Mouse (Mus musculus) MEL (cell line): ENCODE measurements around the gene Aco2. TPM values are rescaled to one million over a fixed set of nuclear protein-coding genes. Genes with fewer than 3 reads are reported as not detected.

Experiments used
- DNase-seq: peaks from one replicate; pipeline ENCODE4 v3.0.0; 2011; ENCODE audit warnings: low read depth, low spot score
- H3K27ac ChIP-seq: 2 replicates; pipeline ENCODE4 v1.5.1; 2012; ENCODE audit warnings: low read depth, mild to moderate bottlenecking, control low read depth, low read length, moderate library complexity; ENCODE audit not compliant: control insufficient read depth
- H3K27me3 ChIP-seq, 2 experiments: fragments of 150-350 bp in 1 of 2; sonication (generic) in 1 of 2; 2 replicates each; pipeline ENCODE4 v1.6.1; 2012; ENCODE audit warnings: low read length in 2 of 2, mild to moderate bottlenecking in 2 of 2, improper control_type of control experiment in 1 of 2, moderate library complexity in 1 of 2; ENCODE audit not compliant: insufficient read depth in 2 of 2, control insufficient read depth in 1 of 2
- H3K36me3 ChIP-seq, 2 experiments: 2 replicates each; pipeline ENCODE4 v1.6.1; 2012 to 2014; ENCODE audit warnings: low read length in 2 of 2, improper control_type of control experiment in 1 of 2, inconsistent platforms in 1 of 2, mild to moderate bottlenecking in 1 of 2; ENCODE audit not compliant: insufficient read depth in 2 of 2, control insufficient read depth in 1 of 2
- H3K4me1 ChIP-seq, 2 experiments: fragments of 150-350 bp in 1 of 2; sonication (generic) in 1 of 2; 2 replicates each; pipeline ENCODE4 v1.6.1; 2012; ENCODE audit warnings: low read length in 2 of 2, improper control_type of control experiment in 1 of 2, mild to moderate bottlenecking in 1 of 2; ENCODE audit not compliant: insufficient read depth in 2 of 2, control insufficient read depth in 1 of 2
- H3K4me3 ChIP-seq, 2 experiments: fragments of 150-350 bp in 1 of 2; sonication (generic) in 1 of 2; 2 replicates each; pipeline ENCODE4 v1.5.1; 2012; ENCODE audit warnings: low read depth in 2 of 2, low read length in 2 of 2, mild to moderate bottlenecking in 2 of 2, moderate library complexity in 2 of 2, control low read depth in 1 of 2, improper control_type of control experiment in 1 of 2; ENCODE audit not compliant: control insufficient read depth in 1 of 2, insufficient read depth in 1 of 2
- H3K79me2 ChIP-seq: 2 replicates; pipeline ENCODE4 v1.6.1; 2012; ENCODE audit warnings: mild to moderate bottlenecking, low read length, moderate library complexity; ENCODE audit not compliant: control insufficient read depth, poor library complexity, insufficient read depth
- H3K9ac ChIP-seq: 2 replicates; pipeline ENCODE4 v1.6.1; 2012; ENCODE audit warnings: low read depth, mild to moderate bottlenecking, control low read depth, low read length, moderate library complexity; ENCODE audit not compliant: control insufficient read depth, poor library complexity, severe bottlenecking
- H3K9me3 ChIP-seq: fragments of 150-350 bp; sonication (generic); replicated peaks from 2 replicates; pipeline ENCODE4 v1.6.1; 2012; ENCODE audit warnings: mild to moderate bottlenecking, low read length, improper control_type of control experiment, moderate library complexity; ENCODE audit not compliant: insufficient read depth
- CHD2 ChIP-seq: IDR thresholded peaks from 2 replicates; pipeline ENCODE4 v1.6.1; 2011; ENCODE audit warnings: low read length, improper control_type of control experiment
- GABPA ChIP-seq: IDR thresholded peaks from 2 replicates; pipeline ENCODE4 v1.6.1; 2012; ENCODE audit warnings: low read depth, mild to moderate bottlenecking, inconsistent platforms, low read length, improper control_type of control experiment, moderate library complexity
- HCFC1 ChIP-seq: IDR thresholded peaks from 2 replicates; pipeline ENCODE4 v1.6.1; 2012; ENCODE audit warnings: low read depth, mild to moderate bottlenecking, inconsistent platforms, low read length, improper control_type of control experiment, moderate library complexity
- KAT2A ChIP-seq: conservative IDR thresholded peaks from 2 replicates; pipeline ENCODE4 v1.6.1; 2012; ENCODE audit warnings: low read depth, low read length, improper control_type of control experiment, inconsistent platforms
- MAFK ChIP-seq: IDR thresholded peaks from 2 replicates; pipeline ENCODE4 v1.6.1; 2011; ENCODE audit warnings: low read depth, mild to moderate bottlenecking, low read length, improper control_type of control experiment, borderline replicate concordance
- MEF2A ChIP-seq: IDR thresholded peaks from 2 replicates; pipeline ENCODE4 v1.6.1; 2014; ENCODE audit warnings: low read depth, mild to moderate bottlenecking, inconsistent platforms, low read length, improper control_type of control experiment; ENCODE audit not compliant: poor library complexity, insufficient replicate concordance, severe bottlenecking; ENCODE audit errors: extremely low read depth
- TBP ChIP-seq: IDR thresholded peaks from 2 replicates; pipeline ENCODE4 v1.8.0; 2011; ENCODE audit warnings: low read depth, low read length, improper control_type of control experiment
- UBTF ChIP-seq: IDR thresholded peaks from 2 replicates; pipeline ENCODE4 v1.6.1; 2012; ENCODE audit warnings: low read depth, mild to moderate bottlenecking, inconsistent platforms, low read length, improper control_type of control experiment, moderate library complexity, borderline replicate concordance; ENCODE audit not compliant: insufficient read depth
- USF2 ChIP-seq, 2 experiments: IDR thresholded peaks; 2 replicates each; pipeline ENCODE4 v1.6.1; 2011 to 2012; ENCODE audit warnings: improper control_type of control experiment in 2 of 2, low read length in 2 of 2, borderline replicate concordance in 1 of 2, inconsistent platforms in 1 of 2, low read depth in 1 of 2, mild to moderate bottlenecking in 1 of 2; ENCODE audit not compliant: insufficient read depth in 1 of 2
- polyA plus RNA-seq, 2 experiments: library from polyadenylated mRNA; stranded (reverse) in 1 of 2; unstranded in 1 of 2; fragments of >175 nt in 1 of 2; fragments of >200 nt in 1 of 2; gene quantifications; 2 replicates each; pipeline versions ENCODE4 v1.2.1 to v1.2.4; 2012; ENCODE audit warnings: low replicate concordance in 2 of 2, low read depth in 1 of 2; ENCODE audit not compliant: insufficient read length in 2 of 2, insufficient read depth in 1 of 2, missing spikeins in 1 of 2
- total RNA-seq: library from RNA; depleted of rRNA; stranded (reverse); fragments of 300-350 nt; gene quantifications from 2 replicates; pipeline ENCODE4 v1.2.3, GENCODE M21; 2012

Gene Aco2
- total and polyA plus RNA-seq, 3 experiments, result 248 to 1,242 (median 447) TPM

DNA sequence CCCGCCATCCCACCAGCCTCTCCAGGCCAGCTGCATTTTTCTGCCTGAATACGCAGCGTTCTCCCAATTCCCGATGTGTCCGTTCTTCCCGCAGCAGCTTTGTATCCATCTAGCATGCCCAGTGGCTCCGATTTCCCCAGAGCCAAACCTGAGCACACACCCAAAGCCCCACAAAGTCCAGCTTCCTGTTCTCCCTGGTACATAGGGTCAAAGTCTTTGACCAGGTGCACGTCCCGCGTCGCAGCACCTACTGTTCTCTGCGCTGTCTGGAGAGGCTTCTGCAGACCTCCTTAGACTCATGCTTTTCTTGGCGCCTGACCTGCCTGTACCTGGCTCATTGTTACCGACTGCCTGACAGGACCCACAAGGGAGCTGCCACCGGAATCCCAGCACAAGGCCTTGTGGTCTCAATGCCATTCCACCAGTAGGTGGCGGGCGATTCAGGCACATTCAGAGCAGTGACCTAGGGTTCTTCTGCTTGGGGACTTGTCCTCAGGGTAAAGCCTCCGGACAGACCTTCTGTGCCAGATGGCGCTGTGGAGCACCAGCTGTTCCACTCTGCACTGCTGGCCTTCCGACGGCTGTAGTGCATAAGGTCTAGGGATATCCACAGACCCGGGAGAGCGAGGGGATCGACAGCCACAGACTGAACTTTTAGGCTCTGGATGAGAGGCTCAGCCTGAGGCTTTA lies 40.8 kb upstream of the Aco2 start (continued):
- TF ChIP-seq UBTF (no peak), USF2 (IDR thresholded peaks at IDR 0.05; ENCODE audit: borderline replicate concordance in 1 of 2, insufficient read depth in 1 of 2, low read depth in 1 of 2, low read length in 2 of 2) (no peak)
- TF ChIP-seq, all 39 proteins: peak for 10

DNA sequence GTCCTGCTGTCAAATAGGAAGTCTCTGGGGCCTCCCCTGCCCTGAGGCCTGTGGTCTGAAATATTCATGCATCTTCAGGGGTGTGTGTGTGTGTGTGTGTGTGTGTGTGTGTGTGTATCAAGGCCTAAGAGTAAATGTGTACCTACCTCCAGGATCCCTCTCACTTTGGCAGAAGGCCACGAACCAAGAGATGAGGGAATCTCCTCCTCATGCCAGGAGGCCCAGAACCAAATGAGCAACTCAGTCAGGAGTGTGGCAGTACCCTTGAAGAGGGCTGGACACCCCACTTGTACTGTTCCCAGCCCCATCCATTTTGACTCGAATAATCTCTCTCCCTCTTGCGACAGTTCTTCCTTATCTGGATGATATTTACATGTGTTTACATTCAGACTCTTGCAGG lies 39.9 kb upstream of the Aco2 start:
- TF ChIP-seq MEF2A (no peak), GABPA (no peak), HCFC1 (no peak)

GRCm38 (mm10) chr15:81833481-81833880 lies 38.6 kb upstream of the Aco2 start:
- TF ChIP-seq TBP (no peak), USF2 (IDR thresholded peaks at IDR 0.05; ENCODE audit: borderline replicate concordance in 1 of 2, insufficient read depth in 1 of 2, low read depth in 1 of 2, low read length in 2 of 2) (no peak), UBTF (no peak), MAFK (no peak), KAT2A (no peak), CHD2 (no peak)
- Histone ChIP-seq H3K36me3 (peaks cover 0 to 3% of the 10 kb centered on the region in 2 experiments; a peak in 2 of 4 replicates), H3K27ac (no peak overlapping the region), H3K9me3 (no peaks in the 10 kb centered on the region), H3K9ac (no peak overlapping the region), H3K27me3 (no peaks in the 10 kb centered on the region), H3K4me3 (no peak overlapping the region), H3K79me2 (no peaks in the 10 kb centered on the region; the same call in 1 of the 2 replicates), H3K4me1 (peaks cover 17 to 30% of the 10 kb centered on the region in 2 experiments)
- no peak for DNase-seq

More for the DNA sequence above, 39.9 kb upstream of the Aco2 start:
- H3K79me2 ChIP-seq, result no peaks in the 10 kb centered on the region; the same call in 1 of the 2 replicates
- no peak for DNase-seq
- H3K9me3 ChIP-seq, result no peaks in the 10 kb centered on the region
- no peak overlapping the region for H3K4me3 ChIP-seq
- H3K9ac ChIP-seq, result no peak overlapping the region
- no peak overlapping the region for H3K27ac ChIP-seq
- H3K36me3 ChIP-seq, result peaks cover 0 to 3% of the 10 kb centered on the region in 2 experiments; a peak in 2 of 4 replicates
- H3K27me3 ChIP-seq, result no peaks in the 10 kb centered on the region
- H3K4me1 ChIP-seq, result peaks cover 10 to 23% of the 10 kb centered on the region in 2 experiments
